Mouse (Mus musculus): ENCODE measurements around the gene Dagla.

Gene Dagla

DNA sequence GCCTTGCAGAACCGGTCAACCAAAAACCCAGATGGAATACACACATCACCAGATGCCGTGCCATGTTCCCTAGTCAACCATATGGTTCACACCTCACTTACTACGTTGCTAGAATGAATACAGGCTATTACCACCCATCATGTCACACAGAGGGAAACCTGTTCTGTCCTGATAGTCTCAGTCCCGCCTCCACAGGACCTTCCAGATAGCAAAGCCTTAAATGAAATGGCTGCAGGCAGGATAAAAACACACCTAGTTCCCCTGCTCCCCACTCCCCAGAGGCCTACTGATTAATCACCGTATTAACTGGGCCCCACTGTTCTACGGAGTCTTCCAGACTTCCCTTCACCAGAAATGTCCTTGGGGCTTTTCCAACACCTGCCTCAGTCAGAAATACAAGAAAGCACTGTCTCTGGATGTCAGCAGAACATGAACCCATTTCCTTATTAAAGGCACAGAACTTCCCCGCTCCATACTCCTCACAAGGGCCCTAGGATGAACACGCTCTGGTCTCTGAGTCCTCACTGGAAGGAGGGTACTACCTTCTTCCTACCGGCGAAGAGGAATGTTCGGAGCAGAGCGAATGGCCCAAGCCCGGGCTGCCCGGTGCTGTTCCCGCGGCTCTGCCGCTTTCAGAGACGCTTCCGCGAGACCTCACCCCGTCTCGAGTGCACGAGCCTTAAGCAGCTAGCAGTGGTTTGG, 101.4 kb downstream of the Dagla start:
- DNase-seq (ENCODE audit: low read depth, low spot score): no peak

DNA sequence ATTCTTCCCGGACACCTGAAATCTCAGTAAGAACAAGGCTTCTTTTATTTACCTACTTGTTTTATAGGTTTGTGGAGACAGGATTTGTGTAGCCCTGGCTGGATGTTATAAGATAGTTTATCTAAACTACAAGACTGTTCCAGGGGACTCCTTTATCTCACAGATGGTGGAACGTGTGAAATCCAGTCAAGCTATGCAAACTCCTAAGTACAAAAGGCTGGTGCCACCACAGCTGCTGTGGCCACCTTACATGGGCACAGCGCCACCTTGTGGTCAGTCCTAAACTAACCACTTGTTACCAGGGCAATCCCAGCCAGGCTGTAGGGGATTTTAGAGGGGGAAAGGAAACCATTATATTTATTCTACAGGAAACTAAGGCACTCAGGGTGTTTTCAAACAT, 106.0 kb downstream of the Dagla start:
- DNase-seq (ENCODE audit: low read depth, low spot score): peak; percentile 72

DNA sequence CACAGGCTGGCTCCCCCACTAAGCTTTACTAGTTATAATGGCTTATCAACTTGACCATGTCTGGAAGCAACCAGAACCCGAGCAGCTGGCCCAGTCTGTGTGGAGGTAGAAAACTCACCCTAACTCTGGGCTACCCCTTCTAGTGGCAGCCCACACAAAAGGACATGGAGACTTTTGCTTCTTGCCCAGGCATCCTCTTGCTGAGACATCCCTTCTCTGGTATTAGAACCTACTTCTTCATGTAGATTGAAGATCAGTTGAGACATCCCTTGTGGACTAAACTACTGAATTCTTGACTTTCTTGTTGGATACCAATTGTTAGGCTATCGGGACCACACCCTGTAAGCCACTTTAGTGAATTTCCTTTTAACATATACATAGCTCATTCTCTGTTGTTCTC, 106.4 kb downstream of the Dagla start:
- DNase-seq (ENCODE audit: low read depth, low spot score): no peak

DNA sequence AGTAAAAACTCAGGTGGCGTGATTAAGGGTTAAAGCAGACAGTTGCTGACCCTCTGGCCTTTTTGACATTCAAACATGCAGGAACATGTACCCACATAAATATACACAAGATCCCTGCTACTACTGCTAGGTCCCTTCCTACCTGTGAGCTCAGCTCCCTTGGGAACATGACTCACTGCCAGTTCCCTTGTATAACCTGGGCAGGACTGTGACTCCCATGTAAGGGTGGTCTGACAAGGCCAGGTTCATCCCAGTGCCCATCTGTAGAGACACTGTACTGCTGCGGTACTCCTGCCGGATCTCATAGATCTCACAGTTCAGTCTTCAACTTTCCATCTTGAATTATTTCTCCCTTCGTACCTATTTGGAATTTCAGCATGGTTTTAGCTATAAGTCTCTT, 107.5 kb downstream of the Dagla start:
- no peak for DNase-seq (ENCODE audit: low read depth, low spot score)
